Mouse (Mus musculus) E14TG2a.4 (cell line): ENCODE measurements at regions not wholly inside any gene's neighbourhood (a gene's known extent, or its start where the extent isn't known, plus 50 kb on each side); places are given as distances from the start of the nearest gene placed in this dataset.

ENCODE experiments used
- CTCF ChIP-seq: conservative IDR thresholded peaks from 2 replicates; pipeline ENCODE4 v1.5.1; 2014; ENCODE audit warnings: low read length
- NANOG ChIP-seq: IDR thresholded peaks from 2 replicates; pipeline ENCODE4 v1.6.1; 2014; ENCODE audit warnings: borderline replicate concordance, low read length, mixed read lengths
- POU5F1 ChIP-seq: IDR thresholded peaks from 2 replicates; pipeline ENCODE4 v1.6.1; 2014; ENCODE audit warnings: low read length, borderline replicate concordance

DNA sequence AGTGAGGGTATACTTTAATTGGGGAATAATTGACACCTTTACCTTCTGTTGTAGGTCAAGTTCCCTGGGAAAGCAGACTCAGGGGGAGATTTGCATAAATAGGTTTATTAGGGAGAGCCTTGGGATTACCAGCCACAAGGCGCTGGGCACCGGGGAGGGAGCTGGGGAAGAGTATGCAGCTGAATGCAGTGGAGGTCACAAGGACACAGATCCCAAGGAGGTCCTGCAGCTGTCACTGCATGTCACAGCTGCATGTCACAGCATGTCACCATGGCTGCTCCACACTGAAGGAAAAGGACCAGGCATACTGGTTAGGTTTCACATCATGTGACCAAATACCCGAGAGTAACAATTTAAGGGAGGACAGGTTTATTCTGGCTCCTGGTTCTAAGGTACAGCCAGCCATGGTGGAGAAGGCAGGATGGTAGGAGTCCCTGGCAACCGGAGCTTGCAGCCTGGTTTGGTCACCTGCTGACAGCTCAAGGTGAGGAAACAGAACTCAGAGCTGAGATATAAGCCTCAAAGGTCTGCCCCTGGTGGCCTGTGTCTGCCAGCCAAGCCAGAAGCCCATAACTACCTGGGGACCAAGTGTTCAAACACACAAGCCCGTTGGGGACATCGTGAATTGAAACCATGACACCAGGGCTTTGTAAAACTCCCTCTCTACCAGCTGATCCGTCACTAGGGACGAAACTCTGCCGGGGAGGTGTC is 1169.5 kb upstream of the Gulo start:
- TF ChIP-seq CTCF, result no peak
- no peak for TF ChIP-seq NANOG
- TF ChIP-seq POU5F1, result no peak
